Mouse (Mus musculus) MEL (cell line): ENCODE data around the gene Smg1. TPM values are rescaled to one million over a fixed set of nuclear protein-coding genes. Genes with fewer than 3 reads are reported as not detected.
A peak's percentile ranks its signal among the peaks of the same experiment; 100 is the strongest.

ENCODE experiments used
- DNase-seq: peaks from one replicate; pipeline ENCODE4 v3.0.0; 2011; ENCODE audit warnings: low read depth, low spot score
- H3K27ac ChIP-seq: 2 replicates; pipeline ENCODE4 v1.5.1; 2012; ENCODE audit warnings: low read depth, mild to moderate bottlenecking, control low read depth, low read length, moderate library complexity; ENCODE audit not compliant: control insufficient read depth
- H3K27me3 ChIP-seq, 2 experiments: fragments of 150-350 bp in 1 of 2; sonication (generic) in 1 of 2; 2 replicates each; pipeline ENCODE4 v1.6.1; 2012; ENCODE audit warnings: low read length in 2 of 2, mild to moderate bottlenecking in 2 of 2, improper control_type of control experiment in 1 of 2, moderate library complexity in 1 of 2; ENCODE audit not compliant: insufficient read depth in 2 of 2, control insufficient read depth in 1 of 2
- H3K36me3 ChIP-seq, 2 experiments: 2 replicates each; pipeline ENCODE4 v1.6.1; 2012 to 2014; ENCODE audit warnings: low read length in 2 of 2, improper control_type of control experiment in 1 of 2, inconsistent platforms in 1 of 2, mild to moderate bottlenecking in 1 of 2; ENCODE audit not compliant: insufficient read depth in 2 of 2, control insufficient read depth in 1 of 2
- H3K4me1 ChIP-seq, 2 experiments: fragments of 150-350 bp in 1 of 2; sonication (generic) in 1 of 2; 2 replicates each; pipeline ENCODE4 v1.6.1; 2012; ENCODE audit warnings: low read length in 2 of 2, improper control_type of control experiment in 1 of 2, mild to moderate bottlenecking in 1 of 2; ENCODE audit not compliant: insufficient read depth in 2 of 2, control insufficient read depth in 1 of 2
- H3K4me3 ChIP-seq, 2 experiments: fragments of 150-350 bp in 1 of 2; sonication (generic) in 1 of 2; 2 replicates each; pipeline ENCODE4 v1.5.1; 2012; ENCODE audit warnings: low read depth in 2 of 2, low read length in 2 of 2, mild to moderate bottlenecking in 2 of 2, moderate library complexity in 2 of 2, control low read depth in 1 of 2, improper control_type of control experiment in 1 of 2; ENCODE audit not compliant: control insufficient read depth in 1 of 2, insufficient read depth in 1 of 2
- H3K79me2 ChIP-seq: 2 replicates; pipeline ENCODE4 v1.6.1; 2012; ENCODE audit warnings: mild to moderate bottlenecking, low read length, moderate library complexity; ENCODE audit not compliant: control insufficient read depth, poor library complexity, insufficient read depth
- H3K9ac ChIP-seq: 2 replicates; pipeline ENCODE4 v1.6.1; 2012; ENCODE audit warnings: low read depth, mild to moderate bottlenecking, control low read depth, low read length, moderate library complexity; ENCODE audit not compliant: control insufficient read depth, poor library complexity, severe bottlenecking
- H3K9me3 ChIP-seq: fragments of 150-350 bp; sonication (generic); replicated peaks from 2 replicates; pipeline ENCODE4 v1.6.1; 2012; ENCODE audit warnings: mild to moderate bottlenecking, low read length, improper control_type of control experiment, moderate library complexity; ENCODE audit not compliant: insufficient read depth
- CTCF ChIP-seq, 3 experiments: IDR thresholded peaks in 2 of 3; conservative IDR thresholded peaks in 1 of 3; 2 replicates each; pipeline ENCODE4 v1.5.1; 2011 to 2012; ENCODE audit warnings: low read length in 3 of 3, low read depth in 2 of 3, mild to moderate bottlenecking in 2 of 3, improper control_type of control experiment in 1 of 3, inconsistent platforms in 1 of 3, mixed read lengths in 1 of 3, moderate library complexity in 1 of 3; ENCODE audit not compliant: control insufficient read depth in 1 of 3, insufficient read depth in 1 of 3, poor library complexity in 1 of 3, severe bottlenecking in 1 of 3
- ELF1 ChIP-seq: IDR thresholded peaks from 2 replicates; pipeline ENCODE4 v1.6.1; 2014; ENCODE audit warnings: low read depth, mild to moderate bottlenecking, inconsistent platforms, low read length, improper control_type of control experiment, moderate library complexity
- EP300 ChIP-seq, 2 experiments: IDR thresholded peaks; 2 replicates each; pipeline ENCODE4 v1.6.1; 2011; ENCODE audit warnings: improper control_type of control experiment in 2 of 2, low read length in 2 of 2, low read depth in 1 of 2, mild to moderate bottlenecking in 1 of 2
- ETS1 ChIP-seq: IDR thresholded peaks from 2 replicates; pipeline ENCODE4 v1.6.1; 2012; ENCODE audit warnings: low read depth, mild to moderate bottlenecking, inconsistent platforms, low read length, improper control_type of control experiment, moderate library complexity
- HCFC1 ChIP-seq: IDR thresholded peaks from 2 replicates; pipeline ENCODE4 v1.6.1; 2012; ENCODE audit warnings: low read depth, mild to moderate bottlenecking, inconsistent platforms, low read length, improper control_type of control experiment, moderate library complexity
- KAT2A ChIP-seq: conservative IDR thresholded peaks from 2 replicates; pipeline ENCODE4 v1.6.1; 2012; ENCODE audit warnings: low read depth, low read length, improper control_type of control experiment, inconsistent platforms
- MAZ ChIP-seq: IDR thresholded peaks from 2 replicates; pipeline ENCODE4 v1.6.1; 2012; ENCODE audit warnings: low read depth, mild to moderate bottlenecking, inconsistent platforms, low read length, improper control_type of control experiment
- MEF2A ChIP-seq: IDR thresholded peaks from 2 replicates; pipeline ENCODE4 v1.6.1; 2014; ENCODE audit warnings: low read depth, mild to moderate bottlenecking, inconsistent platforms, low read length, improper control_type of control experiment; ENCODE audit not compliant: poor library complexity, insufficient replicate concordance, severe bottlenecking; ENCODE audit errors: extremely low read depth
- RAD21 ChIP-seq: IDR thresholded peaks from 2 replicates; pipeline ENCODE4 v1.6.1; 2011; ENCODE audit warnings: mild to moderate bottlenecking, low read depth, low read length, improper control_type of control experiment
- RCOR1 ChIP-seq: IDR thresholded peaks from 2 replicates; pipeline ENCODE4 v1.6.1; 2012; ENCODE audit warnings: low read depth, mild to moderate bottlenecking, inconsistent platforms, low read length, improper control_type of control experiment
- TBP ChIP-seq: IDR thresholded peaks from 2 replicates; pipeline ENCODE4 v1.8.0; 2011; ENCODE audit warnings: low read depth, low read length, improper control_type of control experiment
- ZKSCAN1 ChIP-seq: IDR thresholded peaks from 2 replicates; pipeline ENCODE4 v1.6.1; 2012; ENCODE audit warnings: low read depth, mild to moderate bottlenecking, inconsistent platforms, low read length, improper control_type of control experiment, moderate library complexity
- ZMIZ1 ChIP-seq: IDR thresholded peaks from 2 replicates; pipeline ENCODE4 v1.6.1; 2012; ENCODE audit warnings: low read depth, mild to moderate bottlenecking, inconsistent platforms, low read length, improper control_type of control experiment, moderate library complexity
- polyA plus RNA-seq, 2 experiments: library from polyadenylated mRNA; stranded (reverse) in 1 of 2; unstranded in 1 of 2; fragments of >175 nt in 1 of 2; fragments of >200 nt in 1 of 2; gene quantifications; 2 replicates each; pipeline versions ENCODE4 v1.2.1 to v1.2.4; 2012; ENCODE audit warnings: low replicate concordance in 2 of 2, low read depth in 1 of 2; ENCODE audit not compliant: insufficient read length in 2 of 2, insufficient read depth in 1 of 2, missing spikeins in 1 of 2
- total RNA-seq: library from RNA; depleted of rRNA; stranded (reverse); fragments of 300-350 nt; gene quantifications from 2 replicates; pipeline ENCODE4 v1.2.3, GENCODE M21; 2012

The Smg1 gene
- total and polyA plus RNA-seq, 3 experiments, result 24.2 to 49.6 (median 32.6) TPM

DNA sequence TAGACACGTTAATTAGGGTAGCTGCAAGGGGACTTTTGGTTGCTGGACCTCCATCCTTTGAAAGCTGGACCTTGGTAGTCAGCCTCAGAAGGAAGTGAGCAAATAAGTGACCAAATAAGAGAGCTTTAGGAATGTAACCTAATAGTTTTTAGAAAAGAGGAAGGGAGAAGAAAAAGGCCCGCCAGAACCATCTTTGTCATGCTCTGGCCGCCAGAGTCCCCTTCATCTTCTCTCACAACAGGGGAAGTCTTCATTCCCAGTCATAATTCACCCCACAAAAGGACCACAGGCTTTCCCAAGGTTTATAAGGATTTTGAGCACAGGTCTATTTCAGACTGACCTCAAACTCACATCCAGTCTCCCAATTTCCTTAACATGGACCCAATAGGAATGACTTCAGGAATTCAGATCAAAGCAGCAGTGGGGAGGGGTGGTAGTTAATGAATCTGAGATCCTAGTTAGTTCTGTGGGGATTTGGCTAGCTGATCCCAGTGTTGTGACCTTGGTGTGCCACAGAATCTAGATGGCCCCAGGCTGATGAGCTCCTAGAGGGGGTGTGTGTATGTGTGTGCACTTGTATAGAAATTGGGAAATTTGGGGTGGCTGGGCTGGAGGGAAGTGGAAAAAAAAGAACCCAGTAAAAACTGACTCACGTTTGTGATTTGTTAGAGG is 125.8 kb downstream of the Smg1 start:
- H3K4me1 ChIP-seq, result peaks cover 15 to 22% of the 10 kb centered on the region in 2 experiments
- H3K79me2 ChIP-seq, result peaks cover 35% of the 10 kb centered on the region
- H3K27ac ChIP-seq, result peak overlapping the region; percentile 88
- H3K27me3 ChIP-seq, result no peaks in the 10 kb centered on the region
- peak; percentile 56 for DNase-seq
- H3K9me3 ChIP-seq, result no peaks in the 10 kb centered on the region
- H3K9ac ChIP-seq, result no peak overlapping the region
- H3K36me3 ChIP-seq, result peaks cover 21 to 48% of the 10 kb centered on the region in 2 experiments
- TF ChIP-seq RCOR1, result 0 out of 2 replicates have a peak, but pooled peaks have one; percentile 21
- TF ChIP-seq EP300 (IDR thresholded peaks at IDR 0.05; ENCODE audit: low read depth in 1 of 2, low read length in 2 of 2), result no peak
- TF ChIP-seq ZMIZ1, result 0 out of 2 replicates have a peak, but pooled peaks have one; percentile 49
- 0 out of 2 replicates have a peak, but pooled peaks have one; percentile 17 for TF ChIP-seq HCFC1
- TF ChIP-seq KAT2A, result no peak
- 0 out of 2 replicates have a peak, but pooled peaks have one; percentile 27 for TF ChIP-seq ETS1
- TF ChIP-seq MEF2A, result no peak
- no peak for TF ChIP-seq RAD21
- no peak overlapping the region for H3K4me3 ChIP-seq

DNA sequence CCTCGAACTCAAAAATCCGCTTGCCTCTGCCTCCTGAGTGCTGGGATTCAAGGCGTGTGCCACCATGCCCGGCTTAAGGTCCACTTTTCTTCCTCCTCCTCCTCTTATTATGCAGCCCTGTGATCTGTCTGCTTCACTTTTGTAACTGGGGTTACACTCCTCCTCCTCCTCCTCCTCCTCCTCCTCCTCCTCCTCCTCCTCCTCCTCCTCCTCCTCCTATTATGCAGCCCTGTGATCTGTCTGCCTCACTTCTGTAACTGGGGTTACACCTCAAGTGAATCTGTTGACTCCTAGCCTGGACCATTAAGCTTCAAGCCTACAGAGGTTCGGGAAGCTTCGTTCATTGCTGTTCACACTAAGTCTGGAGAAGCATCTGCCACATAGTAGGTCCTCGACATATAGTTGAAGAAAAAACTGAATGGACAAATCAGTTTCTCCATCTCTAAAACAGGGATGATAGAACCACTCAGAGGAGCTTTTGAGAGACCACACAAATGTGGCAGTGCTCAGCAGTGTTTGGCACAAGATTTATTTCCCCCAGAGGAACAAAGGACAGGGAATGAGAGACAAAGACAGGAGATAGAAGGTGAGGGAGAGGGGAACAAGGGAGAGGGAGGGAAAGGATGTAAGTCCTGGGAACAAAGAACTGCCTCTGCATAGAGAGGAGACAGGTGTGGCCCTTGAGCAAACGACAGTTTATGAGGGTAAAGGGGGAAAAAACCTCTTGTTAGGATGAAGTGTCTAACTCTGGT is 126.5 kb downstream of the Smg1 start:
- peak; percentile 93 for DNase-seq
- Histone ChIP-seq H3K4me1 (peaks cover 15 to 22% of the 10 kb centered on the region in 2 experiments), H3K9ac (no peak overlapping the region), H3K36me3 (peaks cover 24 to 49% of the 10 kb centered on the region in 2 experiments), H3K27me3 (no peaks in the 10 kb centered on the region), H3K79me2 (peaks cover 43% of the 10 kb centered on the region), H3K9me3 (no peaks in the 10 kb centered on the region)
- TF ChIP-seq ELF1 (no peak), CTCF (IDR thresholded peaks at IDR 0.05 in 2 of 3, conservative IDR thresholded peaks at IDR 0.05 in 1 of 3; ENCODE audit: control insufficient read depth in 1 of 3, insufficient read depth in 1 of 3, low read depth in 2 of 3, low read length in 3 of 3, poor library complexity in 1 of 3, severe bottlenecking in 1 of 3) (no peak), ETS1 (no peak), ZKSCAN1 (no peak), TBP (0 out of 2 replicates have a peak, but pooled peaks have one; percentile 13), MAZ (no peak)
- TF ChIP-seq, all 39 proteins: peak for 1
- no peak overlapping the region for H3K4me3 ChIP-seq
- peak overlapping the region; percentile 88 for H3K27ac ChIP-seq
